Mouse (Mus musculus): Measurements from ENCODE around the gene Gm4187.
"Not testable (repeated sequence)": the region's sequence is repeated elsewhere in the genome, so short reads cannot be mapped to it uniquely, and the experiment has no call there.

Gm4187 gene

GRCm38 (mm10) chr7:22329617-22330016, at the start of gene Gm4187:
Gene Gm4187 (minus strand): TSS chr7:22329717.
- not testable (repeated sequence) for ATAC-seq (ENCODE audit: low TSS enrichment)

GRCm38 (mm10) chr7:22370939-22371338, 41.4 kb upstream of the Gm4187 start, which contains the start of gene Gm8660:
Gene Gm8660 (minus strand): TSS chr7:22371039.
- not testable (repeated sequence) for ATAC-seq (ENCODE audit: low TSS enrichment)
